In the genomic region with DNA sequence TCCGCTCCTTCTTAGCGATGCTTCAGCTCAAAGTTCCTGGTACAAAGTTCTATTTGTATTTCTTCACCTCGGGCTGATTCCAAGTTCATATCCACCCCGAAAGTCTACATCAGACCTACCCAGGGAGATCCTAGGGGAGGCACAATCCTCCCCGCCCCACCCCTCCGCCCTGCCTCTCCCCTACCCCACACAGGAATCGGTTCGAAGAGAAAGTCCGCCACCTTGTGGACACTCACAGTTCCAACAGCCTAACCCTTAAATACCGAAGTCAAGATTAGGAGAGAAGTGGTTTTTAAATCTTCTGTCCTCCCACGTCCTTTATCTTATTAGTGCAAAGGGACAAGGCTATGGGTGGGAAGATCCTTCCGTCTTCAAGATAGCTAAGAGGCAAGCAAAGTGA, we compare ENCODE assay signal across 7 mouse cellular contexts. TPM values are rescaled to one million over a fixed set of nuclear protein-coding genes. Genes with fewer than 3 reads are reported as not detected.
DNase-seq lines count a peak whose midpoint lies in the region; ATAC-seq lines count a peak whose summit lies in the region.

No protein-coding gene starts in this region.

- H3K4me1 ChIP-seq in intestine, embryonic 16.5 days (ENCODE audit: control insufficient read depth, insufficient read depth, low read length) = peaks cover 18% of the 10 kb centered on the region
- peaks cover 17% of the 10 kb centered on the region; the same call in 1 of the 2 replicates for H3K4me1 ChIP-seq in limb, embryonic 13.5 days
- H3K4me1 ChIP-seq in midbrain, embryonic 16.5 days (ENCODE audit: control insufficient read depth, insufficient read depth, low read length) = peaks cover 11% of the 10 kb centered on the region

- H3K4me2 ChIP-seq in intestine, embryonic 16.5 days (ENCODE audit: low read depth, low read length) = peak overlapping the region; percentile 32
- H3K4me2 ChIP-seq in limb, embryonic 13.5 days (replicated peaks) = peak overlapping the region; percentile 59
- H3K4me2 ChIP-seq in midbrain, embryonic 16.5 days (ENCODE audit: low read length) = peak overlapping the region; percentile 51

- no peaks in the 10 kb centered on the region for H3K27me3 ChIP-seq in intestine, embryonic 16.5 days (replicated peaks; ENCODE audit: control insufficient read depth, insufficient read depth, low read length)
- H3K27me3 ChIP-seq in limb, embryonic 13.5 days = peaks cover 12% of the 10 kb centered on the region
- H3K27me3 ChIP-seq in midbrain, embryonic 16.5 days (ENCODE audit: control insufficient read depth, insufficient read depth, low read depth, low read length) = no peaks in the 10 kb centered on the region; the same call in 1 of the 2 replicates

- ATAC-seq in intestine, embryonic 16.5 days = peak; percentile 61
- ATAC-seq in limb, embryonic 13.5 days (ENCODE audit: low FRiP score, low read depth) = no peak
- no peak for ATAC-seq in midbrain, embryonic 16.5 days

- H3K4me3 ChIP-seq in intestine, embryonic 16.5 days (ENCODE audit: low read length) = no peak overlapping the region
- peak overlapping the region; percentile 28 for H3K4me3 ChIP-seq in limb, embryonic 13.5 days
- H3K4me3 ChIP-seq in midbrain, embryonic 16.5 days (ENCODE audit: low read depth, low read length) = no peak overlapping the region

- no peaks in the 10 kb centered on the region for H3K36me3 ChIP-seq in intestine, embryonic 16.5 days (ENCODE audit: control insufficient read depth, insufficient read depth, low read length)
- H3K36me3 ChIP-seq in limb, embryonic 13.5 days = no peaks in the 10 kb centered on the region
- no peaks in the 10 kb centered on the region for H3K36me3 ChIP-seq in midbrain, embryonic 16.5 days (ENCODE audit: control insufficient read depth, insufficient read depth, low read length)

- DNase-seq in adrenal gland, adult 18-20 months (ENCODE audit: low spot score in 2 of 2) = peak; percentile 59 to 62
- peak; percentile 82 for DNase-seq in embryo, embryonic 10 days (ENCODE audit: low spot score)
- DNase-seq in gastrocnemius, postnatal 4 days (ENCODE audit: low spot score in 2 of 2) = peak; percentile 27 to 63
- DNase-seq in spleen, postnatal 4 days (ENCODE audit: low spot score in 2 of 2) = peak; percentile 37 to 78

- H3K27ac ChIP-seq in intestine, embryonic 16.5 days (ENCODE audit: low read length) = no peak overlapping the region; the same call in 1 of the 2 replicates
- H3K27ac ChIP-seq in limb, embryonic 13.5 days = no peak overlapping the region
- H3K27ac ChIP-seq in midbrain, embryonic 16.5 days (ENCODE audit: low read length) = no peak overlapping the region

- H3K9ac ChIP-seq in intestine, embryonic 16.5 days (ENCODE audit: low read depth, low read length) = no peak overlapping the region
- H3K9ac ChIP-seq in limb, embryonic 13.5 days = no peak overlapping the region
- H3K9ac ChIP-seq in midbrain, embryonic 16.5 days (ENCODE audit: low read depth, low read length) = no peak overlapping the region

- no peaks in the 10 kb centered on the region for H3K9me3 ChIP-seq in intestine, embryonic 16.5 days (ENCODE audit: control insufficient read depth, low read length)
- H3K9me3 ChIP-seq in limb, embryonic 13.5 days = no peaks in the 10 kb centered on the region
- no peaks in the 10 kb centered on the region for H3K9me3 ChIP-seq in midbrain, embryonic 16.5 days (replicated peaks; ENCODE audit: control insufficient read depth, low read length, poor library complexity, severe bottlenecking)

- 3% methylated on average over 12 of the region's 12 CpGs for WGBS in intestine, embryonic 16.5 days
- 4% methylated on average over 12 of the region's 12 CpGs for WGBS in limb, embryonic 13.5 days
- 5% methylated on average over 12 of the region's 12 CpGs for WGBS in midbrain, embryonic 16.5 days

RNA-seq across cellular contexts. Expression of a gene that starts 4.0 kb away (rescaled TPM):
- 1 to 10 TPM; 4.9 to 8.9 TPM for total RNA-seq in adrenal gland, adult 18-20 months (2021)
- total RNA-seq in gastrocnemius, postnatal 4 days (2021) = 1 to 10 TPM; 2.3 to 2.6 TPM
- 3.4 and 4.6 TPM in 2 replicates for polyA plus RNA-seq in intestine, embryonic 16.5 days (2015; fragmentation: Nextera tagmentation; extraction: Ambion mirVana)
- 1.6 and 2.1 TPM in 2 replicates for polyA plus RNA-seq in limb, embryonic 13.5 days (2015; fragmentation: Nextera tagmentation; extraction: Ambion mirVana)
- 0.47 and 0.89 TPM in 2 replicates for polyA plus RNA-seq in midbrain, embryonic 16.5 days (2015; fragmentation: Nextera tagmentation; extraction: Ambion mirVana)

RNA-seq across cellular contexts. Expression of a gene that starts 31.4 kb away (rescaled TPM):
- total RNA-seq in adrenal gland, adult 18-20 months (2021) = 10 to 100 TPM; 21.1 to 25.7 TPM
- total RNA-seq in gastrocnemius, postnatal 4 days (2021) = 10 to 100 TPM; 14.9 to 15.8 TPM
- polyA plus RNA-seq in intestine, embryonic 16.5 days (2015; fragmentation: Nextera tagmentation; extraction: Ambion mirVana) = 20.8 and 22.1 TPM in 2 replicates
- 34.8 and 36.5 TPM in 2 replicates for polyA plus RNA-seq in limb, embryonic 13.5 days (2015; fragmentation: Nextera tagmentation; extraction: Ambion mirVana)
- 28.2 and 32.7 TPM in 2 replicates for polyA plus RNA-seq in midbrain, embryonic 16.5 days (2015; fragmentation: Nextera tagmentation; extraction: Ambion mirVana)

RNA-seq across cellular contexts. Expression of a gene that starts 31.5 kb away (rescaled TPM):
- total RNA-seq in adrenal gland, adult 18-20 months (2021) = 10 to 100 TPM; 19.7 to 22.1 TPM
- 10 to 100 TPM; 13.7 to 14.3 TPM for total RNA-seq in gastrocnemius, postnatal 4 days (2021)
- polyA plus RNA-seq in intestine, embryonic 16.5 days (2015; fragmentation: Nextera tagmentation; extraction: Ambion mirVana) = 17.7 and 18.6 TPM in 2 replicates
- 20.0 and 21.3 TPM in 2 replicates for polyA plus RNA-seq in limb, embryonic 13.5 days (2015; fragmentation: Nextera tagmentation; extraction: Ambion mirVana)
- 10.9 and 12.5 TPM in 2 replicates for polyA plus RNA-seq in midbrain, embryonic 16.5 days (2015; fragmentation: Nextera tagmentation; extraction: Ambion mirVana)

RNA-seq across cellular contexts. Expression of a gene that starts 57.2 kb away (rescaled TPM):
- total RNA-seq in adrenal gland, adult 18-20 months (2021) = under 1 TPM; 0.06 to 0.07 TPM
- 100 to 1,000 TPM; 510 to 548 TPM for total RNA-seq in gastrocnemius, postnatal 4 days (2021)
- polyA plus RNA-seq in intestine, embryonic 16.5 days (2015; fragmentation: Nextera tagmentation; extraction: Ambion mirVana) = 0.50 and 1.1 TPM in 2 replicates
- 85.0 and 101 TPM in 2 replicates for polyA plus RNA-seq in limb, embryonic 13.5 days (2015; fragmentation: Nextera tagmentation; extraction: Ambion mirVana)
- polyA plus RNA-seq in midbrain, embryonic 16.5 days (2015; fragmentation: Nextera tagmentation; extraction: Ambion mirVana) = 0.14 and 0.22 TPM in 2 replicates
